Mouse (Mus musculus) stomach, embryonic 16.5 days (tissue): Measurements from ENCODE around the gene Ric8b. TPM values are rescaled to one million over a fixed set of nuclear protein-coding genes. Genes with fewer than 3 reads are reported as not detected.

Experiments
- ATAC-seq: fragments of 200-750 bp; cut with Nextera tagmentation; 2 replicates; pipeline ENCODE4 v1.8.0; 2017; ENCODE audit warnings: moderate number of reproducible peaks, moderate TSS enrichment; ENCODE audit not compliant: insufficient read depth, low FRiP score
- H3K27ac ChIP-seq: fragments of 300-500 bp; sonication (generic); 2 replicates; pipeline ENCODE4 v1.5.1; 2014; ENCODE audit warnings: low read length
- H3K27me3 ChIP-seq: fragments of 300-500 bp; sonication (generic); 2 replicates; pipeline ENCODE4 v1.6.1; 2014; ENCODE audit warnings: low read length, control low read depth, mixed read lengths; ENCODE audit not compliant: control insufficient read depth, insufficient read depth
- H3K36me3 ChIP-seq: fragments of 300-500 bp; sonication (generic); 2 replicates; pipeline ENCODE4 v1.6.1; 2014; ENCODE audit warnings: low read length; ENCODE audit not compliant: control insufficient read depth, insufficient read depth
- H3K4me1 ChIP-seq: fragments of 300-500 bp; sonication (generic); 2 replicates; pipeline ENCODE4 v1.6.1; 2014; ENCODE audit warnings: low read length, control low read depth, mixed read lengths; ENCODE audit not compliant: control insufficient read depth, insufficient read depth
- H3K4me2 ChIP-seq: fragments of 300-500 bp; sonication (generic); 2 replicates; pipeline ENCODE4 v1.6.1; 2014; ENCODE audit warnings: low read depth, low read length, mixed read lengths
- H3K4me3 ChIP-seq: fragments of 300-500 bp; sonication (generic); replicated peaks from 2 replicates; pipeline ENCODE4 v1.5.1; 2014; ENCODE audit warnings: mild to moderate bottlenecking, low read length
- H3K9ac ChIP-seq: fragments of 300-500 bp; sonication (generic); 2 replicates; pipeline ENCODE4 v1.6.1; 2014; ENCODE audit warnings: low read length
- H3K9me3 ChIP-seq: fragments of 300-500 bp; sonication (generic); replicated peaks from 2 replicates; pipeline ENCODE4 v1.6.1; 2016; ENCODE audit warnings: low read length, control low read depth; ENCODE audit not compliant: control insufficient read depth
- WGBS: fragments of 180-500 bp; shearing (Covaris S2); extraction: QIAGEN DNeasy Blood & Tissue Kit; methylation state at CpG from one replicate; pipeline ENCODE4 v1.1.7; 2014; 5-methylcytosine and 5-hydroxymethylcytosine counted together
- polyA plus RNA-seq: library from polyadenylated mRNA; unstranded; fragments of >200 nt; fragmentation: Nextera tagmentation; extraction: Ambion mirVana; gene quantifications from 2 replicates; pipeline ENCODE4 v1.2.1, GENCODE M21; 2015

Ric8b gene
- polyA plus RNA-seq, 1 experiment from 2014 or later = 18.2 TPM

DNA sequence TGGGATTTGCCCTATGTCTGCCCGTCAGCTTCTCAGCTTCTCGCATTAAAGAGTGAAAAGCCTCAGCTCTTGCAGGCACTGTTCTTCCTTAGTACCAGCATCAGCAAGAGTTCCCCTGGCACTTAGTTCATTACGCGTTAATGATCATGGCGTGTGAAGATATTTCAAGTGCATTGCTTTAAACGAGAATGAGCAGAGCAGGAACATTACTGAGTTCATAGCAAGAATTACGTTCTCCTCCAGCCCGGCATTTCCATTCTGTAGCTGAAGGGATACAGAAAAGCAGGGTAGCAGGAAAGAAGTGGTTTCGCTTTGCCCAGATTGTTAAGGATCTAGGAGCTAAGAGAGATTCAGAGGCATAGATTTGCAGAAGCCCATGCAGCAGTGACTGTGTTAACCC is 10.5 kb upstream of the Ric8b start:
- WGBS = 81% methylated on average over 9 of the region's 9 CpGs
- no peaks in the 10 kb centered on the region for H3K9me3 ChIP-seq
- no peak overlapping the region for H3K4me2 ChIP-seq
- no peak for ATAC-seq
- no peak overlapping the region for H3K4me3 ChIP-seq
- H3K4me1 ChIP-seq = peaks cover 5% of the 10 kb centered on the region
- H3K27ac ChIP-seq = no peak overlapping the region
- H3K27me3 ChIP-seq = no peaks in the 10 kb centered on the region
- H3K9ac ChIP-seq = no peak overlapping the region
- H3K36me3 ChIP-seq = no peaks in the 10 kb centered on the region

DNA sequence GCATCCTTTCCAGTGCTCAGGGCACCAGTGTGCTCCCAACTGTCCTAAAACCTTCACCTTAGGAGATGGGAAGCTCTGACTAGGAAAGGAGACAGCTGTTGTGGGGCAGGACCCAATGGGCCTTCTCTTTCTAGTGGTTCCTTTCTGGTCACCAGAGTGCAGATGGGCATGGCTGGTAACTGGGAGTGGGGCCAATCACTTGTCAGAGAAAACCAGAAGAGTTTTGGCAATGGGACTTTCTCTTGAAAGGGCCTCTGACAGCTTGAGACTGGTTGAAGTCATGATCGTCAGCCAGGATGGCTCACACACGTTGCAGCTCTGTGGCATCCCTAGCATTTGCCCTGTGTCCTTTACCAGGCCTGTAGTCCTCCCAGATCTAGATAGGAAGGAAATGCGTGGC is 9.4 kb upstream of the Ric8b start:
- Histone ChIP-seq H3K27ac (no peak overlapping the region), H3K27me3 (no peaks in the 10 kb centered on the region), H3K9me3 (no peaks in the 10 kb centered on the region), H3K4me2 (no peak overlapping the region), H3K9ac (no peak overlapping the region), H3K4me3 (no peak overlapping the region), H3K36me3 (no peaks in the 10 kb centered on the region), H3K4me1 (peaks cover 5% of the 10 kb centered on the region)
- WGBS = 86% methylated on average over 3 of the region's 3 CpGs
- ATAC-seq = no peak

DNA sequence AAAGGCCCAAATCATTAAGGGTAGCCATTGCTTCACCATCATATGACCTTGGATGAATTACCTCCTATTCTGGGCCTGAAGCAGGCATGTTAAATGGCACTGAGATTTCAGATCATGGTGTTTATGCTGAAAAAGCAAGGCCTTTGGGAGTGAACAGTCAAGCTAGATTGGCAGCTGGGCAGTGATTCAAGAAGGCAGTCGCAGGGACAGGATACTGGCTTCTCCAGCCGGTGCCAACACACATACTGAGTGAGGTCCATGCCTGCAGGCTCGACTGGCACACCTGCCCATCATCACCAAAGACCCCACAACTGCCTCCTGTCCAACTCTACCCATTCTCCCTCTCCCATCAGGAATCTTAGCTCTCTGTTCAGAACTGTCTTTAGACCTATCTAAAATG is 8.9 kb upstream of the Ric8b start:
- H3K4me1 ChIP-seq = peaks cover 3% of the 10 kb centered on the region
- no peak overlapping the region for H3K9ac ChIP-seq
- no peak overlapping the region for H3K4me2 ChIP-seq
- no peaks in the 10 kb centered on the region for H3K36me3 ChIP-seq
- no peak overlapping the region for H3K27ac ChIP-seq
- H3K4me3 ChIP-seq = no peak overlapping the region
- H3K27me3 ChIP-seq = no peaks in the 10 kb centered on the region
- ATAC-seq = no peak
- no peaks in the 10 kb centered on the region for H3K9me3 ChIP-seq
- 85% methylated on average over 3 of the region's 3 CpGs for WGBS

DNA sequence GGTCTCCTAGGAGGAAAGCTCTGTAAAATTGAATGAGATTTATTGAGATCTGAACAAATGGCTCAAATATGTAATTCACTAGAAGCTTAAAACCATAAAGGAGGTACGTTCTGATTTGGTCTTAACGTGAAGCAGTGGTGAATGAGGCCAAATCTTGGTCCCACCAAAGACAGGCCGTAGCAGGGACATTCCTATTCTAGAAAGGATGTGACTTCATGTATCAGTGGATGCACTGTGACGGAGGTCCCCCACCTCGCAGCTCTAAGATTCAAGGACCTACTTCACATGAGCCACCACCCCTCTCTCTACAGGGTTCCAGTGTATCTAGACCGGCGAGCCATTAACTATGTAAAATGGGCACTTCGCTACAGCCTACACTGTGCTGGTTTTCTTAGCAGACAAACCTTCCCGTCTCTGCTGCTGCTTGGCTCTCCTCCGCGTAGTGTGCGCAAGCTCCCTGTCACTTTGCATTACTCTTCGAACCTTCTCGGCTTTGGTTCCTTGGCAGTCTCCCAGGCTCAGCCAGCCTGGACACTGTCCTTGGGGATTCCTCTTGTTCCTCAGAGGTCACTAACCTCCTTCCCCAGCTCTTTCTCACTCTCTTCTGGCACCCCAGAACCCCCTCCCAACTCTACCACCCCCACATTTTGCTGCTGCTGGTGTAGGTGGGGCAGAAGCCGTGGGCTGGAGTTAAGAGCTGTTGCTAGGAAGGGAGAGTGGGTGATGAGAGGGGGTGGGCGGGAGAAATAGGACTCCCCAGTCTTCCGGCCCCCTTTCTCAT is 8.2 kb upstream of the Ric8b start:
- no peaks in the 10 kb centered on the region for H3K4me1 ChIP-seq
- H3K36me3 ChIP-seq = no peaks in the 10 kb centered on the region
- H3K4me2 ChIP-seq = no peak overlapping the region
- no peak for ATAC-seq
- H3K9ac ChIP-seq = no peak overlapping the region
- 80% methylated on average over 17 of the region's 17 CpGs for WGBS
- no peaks in the 10 kb centered on the region for H3K27me3 ChIP-seq
- H3K4me3 ChIP-seq = no peak overlapping the region
- no peak overlapping the region for H3K27ac ChIP-seq
- H3K9me3 ChIP-seq = no peaks in the 10 kb centered on the region

DNA sequence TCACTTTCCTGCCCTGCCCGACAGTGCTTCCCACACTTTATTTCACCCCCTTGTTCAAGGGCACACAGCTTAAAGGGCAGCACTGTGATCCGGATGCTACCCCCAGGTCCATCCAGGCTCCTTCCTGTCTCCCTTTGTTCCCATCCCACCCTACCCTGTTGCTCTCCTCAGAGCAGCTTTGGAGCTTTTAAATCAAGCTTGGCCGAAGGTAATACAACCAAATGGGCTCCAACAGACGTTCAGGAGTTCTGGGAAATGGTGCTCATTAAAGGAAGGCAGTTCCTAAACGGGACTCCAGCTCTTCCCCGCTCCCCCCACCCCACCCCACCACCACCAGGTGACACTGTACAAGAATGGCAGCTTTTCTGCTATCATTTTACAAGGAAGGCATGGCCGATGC is 7.2 kb upstream of the Ric8b start:
- H3K4me2 ChIP-seq = no peak overlapping the region
- no peaks in the 10 kb centered on the region for H3K36me3 ChIP-seq
- no peak overlapping the region for H3K4me3 ChIP-seq
- H3K27ac ChIP-seq = no peak overlapping the region
- 54% methylated on average over 7 of the region's 7 CpGs for WGBS
- no peak for ATAC-seq
- H3K27me3 ChIP-seq = no peaks in the 10 kb centered on the region
- no peaks in the 10 kb centered on the region for H3K4me1 ChIP-seq
- H3K9ac ChIP-seq = no peak overlapping the region
- no peaks in the 10 kb centered on the region for H3K9me3 ChIP-seq

DNA sequence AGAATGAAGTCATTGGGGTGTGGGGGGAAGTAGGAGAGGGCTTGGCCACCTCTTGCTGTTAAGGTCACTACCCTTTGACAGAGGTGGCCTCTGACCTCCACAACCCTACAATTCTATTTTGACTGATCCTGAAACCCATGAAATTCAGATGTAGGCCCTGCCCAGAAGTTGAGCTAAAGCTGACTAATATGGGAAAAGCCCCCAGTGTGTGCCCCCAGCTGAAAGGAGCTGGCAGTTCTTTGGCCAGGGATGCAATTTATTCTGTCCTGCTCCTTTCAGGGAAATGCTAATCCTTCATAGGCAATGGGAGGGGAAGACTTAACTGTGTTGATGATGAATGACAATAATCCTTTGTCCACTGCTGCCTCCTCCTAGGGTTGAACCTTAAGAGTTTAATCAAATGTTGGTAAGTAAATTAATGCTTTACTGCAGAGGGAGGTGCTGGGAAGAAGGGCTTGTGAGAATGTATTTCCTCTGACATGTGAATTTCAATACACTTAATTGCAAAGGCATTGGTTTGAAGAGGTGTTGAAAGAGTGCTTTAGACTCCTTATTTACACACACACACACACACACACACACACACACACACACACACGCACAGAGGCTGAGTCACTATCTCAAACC is 6.5 kb upstream of the Ric8b start:
- no peaks in the 10 kb centered on the region for H3K36me3 ChIP-seq
- 59% methylated on average over 1 of the region's 1 CpGs for WGBS
- H3K4me3 ChIP-seq = no peak overlapping the region
- H3K4me2 ChIP-seq = no peak overlapping the region
- ATAC-seq = no peak
- no peak overlapping the region for H3K27ac ChIP-seq
- no peak overlapping the region for H3K9ac ChIP-seq
- no peaks in the 10 kb centered on the region for H3K27me3 ChIP-seq
- H3K9me3 ChIP-seq = no peaks in the 10 kb centered on the region
- no peaks in the 10 kb centered on the region for H3K4me1 ChIP-seq

DNA sequence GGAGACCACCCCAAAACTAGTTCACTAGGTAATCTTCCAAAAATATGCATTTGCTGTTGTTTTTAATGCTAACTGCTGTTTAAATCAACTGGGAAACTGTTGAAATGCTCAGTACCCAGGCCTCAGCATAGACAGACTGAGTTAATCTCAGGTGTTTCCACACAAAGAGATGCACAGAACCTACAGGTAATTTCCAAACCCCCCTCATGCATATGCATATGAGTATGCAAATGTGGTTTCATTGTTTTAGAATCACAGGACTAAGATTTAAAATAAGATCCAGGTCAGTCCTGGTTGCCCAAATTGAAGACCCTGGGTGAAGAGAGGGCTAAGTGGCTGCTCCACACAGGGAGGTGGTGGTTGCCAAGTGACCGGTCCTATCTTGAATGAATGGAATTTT is 4.3 kb upstream of the Ric8b start:
- WGBS = 71% methylated on average over 1 of the region's 1 CpGs
- ATAC-seq = no peak
- H3K4me2 ChIP-seq = no peak overlapping the region

DNA sequence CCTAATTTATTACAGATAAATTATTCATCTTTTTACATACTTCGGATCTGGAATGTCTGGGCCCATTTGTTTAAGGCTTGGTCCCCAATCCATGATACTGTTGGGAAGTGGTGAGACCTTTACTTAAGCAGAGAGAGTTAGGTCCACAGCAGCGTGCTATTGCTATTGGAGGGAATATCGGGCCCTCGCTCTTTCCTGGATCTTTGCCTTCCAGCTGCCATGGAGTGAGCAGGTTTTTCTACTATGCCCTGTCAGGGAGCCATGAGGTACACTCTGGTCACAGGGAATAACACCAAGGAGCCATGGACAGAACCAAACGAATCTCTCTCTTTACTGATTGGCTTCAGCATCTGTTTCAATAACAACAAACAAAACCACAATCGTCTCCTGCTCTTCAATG is 1.9 kb upstream of the Ric8b start:
- H3K27me3 ChIP-seq = no peaks in the 10 kb centered on the region
- WGBS = 80% methylated on average over 6 of the region's 6 CpGs
- ATAC-seq = no peak

More for the DNA sequence above, 4.3 kb upstream of the Ric8b start:
- Histone ChIP-seq H3K27me3 (no peaks in the 10 kb centered on the region), H3K4me3 (no peak overlapping the region), H3K36me3 (no peaks in the 10 kb centered on the region), H3K9ac (no peak overlapping the region), H3K27ac (no peak overlapping the region), H3K4me1 (peaks cover under 1% of the 10 kb centered on the region), H3K9me3 (no peaks in the 10 kb centered on the region)

DNA sequence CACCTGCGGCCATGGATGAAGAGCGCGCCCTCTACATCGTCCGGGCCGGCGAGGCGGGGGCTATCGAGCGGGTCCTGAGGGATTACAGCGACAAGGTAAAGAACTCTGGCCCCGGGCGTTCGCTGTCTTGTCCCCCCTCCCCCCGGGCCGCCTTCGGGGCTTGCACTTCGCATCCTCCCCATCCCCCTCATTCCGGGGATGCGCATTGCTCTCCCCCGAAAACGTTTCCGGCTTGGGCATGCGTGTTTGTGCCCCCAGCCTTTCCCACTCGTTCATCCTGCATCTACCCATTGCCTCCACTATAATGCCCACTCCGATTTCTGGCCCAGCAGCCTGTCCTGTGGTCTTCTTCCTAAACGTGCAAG is 297 bp downstream of the Ric8b start:
- Histone ChIP-seq H3K36me3 (no peaks in the 10 kb centered on the region), H3K4me1 (peaks cover 10% of the 10 kb centered on the region), H3K9ac (peak overlapping the region; percentile 89), H3K4me2 (peak overlapping the region; percentile 63), H3K27me3 (no peaks in the 10 kb centered on the region), H3K9me3 (no peaks in the 10 kb centered on the region), H3K27ac (peak overlapping the region; percentile 97), H3K4me3 (peak overlapping the region; percentile 63)
- ATAC-seq = peak; percentile 13; the same call in 1 of the 2 replicates
- whole genome bisulfite sequencing = under 1% methylated on average over 26 of the region's 27 CpGs

More for the DNA sequence above, 1.9 kb upstream of the Ric8b start:
- H3K27ac ChIP-seq = no peak overlapping the region
- no peaks in the 10 kb centered on the region for H3K36me3 ChIP-seq
- no peak overlapping the region for H3K4me2 ChIP-seq
- H3K4me1 ChIP-seq = peaks cover 10% of the 10 kb centered on the region
- no peaks in the 10 kb centered on the region for H3K9me3 ChIP-seq
- H3K4me3 ChIP-seq = no peak overlapping the region
- no peak overlapping the region for H3K9ac ChIP-seq
